Mouse (Mus musculus): ENCODE results near the gene Pdp2.

DNA sequence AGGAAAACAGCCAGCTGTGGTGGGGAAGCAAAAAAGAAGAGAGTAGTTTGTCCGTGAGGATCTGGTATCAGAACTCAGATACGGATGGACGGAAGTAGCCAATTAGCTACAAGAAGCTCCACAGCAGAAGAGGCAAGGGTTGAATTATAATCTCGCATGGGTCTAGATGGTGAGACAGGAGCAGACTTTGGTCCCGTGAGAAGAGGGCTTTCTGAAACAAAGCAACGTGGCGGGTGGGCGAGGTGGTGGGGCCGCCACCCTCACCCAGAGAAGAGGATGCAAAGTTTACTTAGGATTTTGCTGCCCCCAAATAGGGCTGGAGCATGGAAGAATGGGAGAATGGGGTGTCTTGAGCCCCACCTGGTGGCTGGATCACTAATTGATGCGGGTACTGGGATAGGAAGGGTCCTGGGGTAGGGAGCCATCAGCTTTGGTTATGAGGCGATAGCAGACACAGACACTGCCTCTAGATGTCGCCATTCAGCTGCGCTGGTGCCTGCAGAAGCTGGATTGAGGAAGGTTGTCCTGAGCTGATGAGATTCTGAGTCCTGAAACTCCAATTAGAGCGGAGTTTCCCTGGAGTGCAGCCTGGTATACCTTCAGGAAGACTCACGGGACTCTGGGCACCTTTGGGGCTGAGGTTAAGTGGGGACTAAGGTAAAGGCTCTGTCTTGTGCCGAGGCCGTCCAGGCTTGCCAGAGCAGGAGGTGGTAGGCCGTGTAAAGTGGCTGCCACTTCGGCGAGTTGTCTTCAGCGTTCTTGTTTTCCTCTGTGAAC lies 11.4 kb downstream of the Pdp2 start:
- TF ChIP-seq POLR2A (IDR thresholded peaks at IDR 0.05; ENCODE audit: control insufficient read depth, extremely low read depth, insufficient read depth, low read length, poor library complexity) (no peak), CTCF (IDR thresholded peaks at IDR 0.05; ENCODE audit: borderline replicate concordance, control insufficient read depth, extremely low read depth, insufficient read depth, low read length, poor library complexity) (peak; percentile 90; the same call in 1 of the 2 replicates)

Measured in thymus, adult 2 months (tissue).